Mouse (Mus musculus) cerebellum, adult 2 months (tissue): Measurements from ENCODE around the gene Iqcd. TPM values are rescaled to one million over a fixed set of nuclear protein-coding genes. Genes with fewer than 3 reads are reported as not detected.

Experiments used
- DNase-seq, 2 experiments: peaks; one replicate each; pipeline ENCODE4 v3.0.0; 2021
- H3K27ac ChIP-seq: fragments of 200-500 bp; 2 replicates; pipeline ENCODE4 v1.5.1; 2012; ENCODE audit warnings: low read length, control low read depth, inconsistent platforms; ENCODE audit not compliant: insufficient read depth
- H3K27me3 ChIP-seq: fragments of 200-500 bp; 2 replicates; pipeline ENCODE4 v1.6.1; 2012; ENCODE audit warnings: inconsistent platforms, mild to moderate bottlenecking, low read length, moderate library complexity; ENCODE audit not compliant: control insufficient read depth, insufficient read depth
- H3K4me1 ChIP-seq: fragments of 200-500 bp; 2 replicates; pipeline ENCODE4 v1.6.1; 2011; ENCODE audit warnings: low read length; ENCODE audit not compliant: control insufficient read depth, insufficient read depth
- H3K4me3 ChIP-seq: fragments of 200-500 bp; replicated peaks from 2 replicates; pipeline ENCODE3; 2011; ENCODE audit warnings: mild to moderate bottlenecking, low read depth, low read length, control low read depth; ENCODE audit not compliant: insufficient read depth
- CTCF ChIP-seq: fragments of 200-500 bp; IDR thresholded peaks from 2 replicates; pipeline ENCODE4 v1.5.1; 2011; ENCODE audit warnings: low read depth, mild to moderate bottlenecking, control low read depth, low read length, moderate library complexity, borderline replicate concordance; ENCODE audit not compliant: insufficient read depth
- POLR2A ChIP-seq: fragments of 200-500 bp; IDR thresholded peaks from 2 replicates; pipeline ENCODE4 v1.6.1; 2011; ENCODE audit warnings: low read length, control low read depth, borderline replicate concordance; ENCODE audit not compliant: insufficient read depth
- WGBS: fragments of 180-500 bp; shearing (Covaris S2); methylation state at CpG from one replicate; pipeline ENCODE4 v1.1.7; 2018; 5-methylcytosine and 5-hydroxymethylcytosine counted together
- polyA plus RNA-seq: library from polyadenylated mRNA; depleted of rRNA; stranded (reverse); fragments of >200 nt; gene quantifications from 2 replicates; pipeline ENCODE4 v1.2.3, GENCODE M21; 2012

Gene Iqcd
- polyA plus RNA-seq, 1 experiment = 1.8 TPM

DNA sequence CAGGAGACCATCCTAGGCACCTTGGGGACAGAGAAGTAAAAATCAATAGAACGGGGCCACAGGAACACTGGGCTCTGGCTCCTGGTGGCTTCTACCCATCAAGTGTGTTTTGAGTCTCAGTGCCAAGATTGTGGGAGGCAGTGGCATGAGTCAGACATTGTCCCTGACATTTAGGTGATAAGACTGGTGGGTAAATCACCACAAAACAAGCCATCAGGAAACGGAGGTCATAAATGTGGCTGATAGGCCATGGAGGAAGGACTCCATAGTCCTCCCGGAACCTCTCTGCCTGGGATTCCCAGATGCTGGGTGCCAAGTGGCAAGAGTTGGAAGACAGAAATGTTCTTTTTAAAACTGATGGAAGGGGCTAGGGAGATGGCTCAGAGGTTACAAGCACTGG, 55.4 kb downstream of the Iqcd start:
- peak in 1 of 2 experiments; percentile 50 for DNase-seq
- TF ChIP-seq CTCF (no peak), POLR2A (no peak)
- 43% methylated on average over 3 of the region's 3 CpGs for WGBS

DNA sequence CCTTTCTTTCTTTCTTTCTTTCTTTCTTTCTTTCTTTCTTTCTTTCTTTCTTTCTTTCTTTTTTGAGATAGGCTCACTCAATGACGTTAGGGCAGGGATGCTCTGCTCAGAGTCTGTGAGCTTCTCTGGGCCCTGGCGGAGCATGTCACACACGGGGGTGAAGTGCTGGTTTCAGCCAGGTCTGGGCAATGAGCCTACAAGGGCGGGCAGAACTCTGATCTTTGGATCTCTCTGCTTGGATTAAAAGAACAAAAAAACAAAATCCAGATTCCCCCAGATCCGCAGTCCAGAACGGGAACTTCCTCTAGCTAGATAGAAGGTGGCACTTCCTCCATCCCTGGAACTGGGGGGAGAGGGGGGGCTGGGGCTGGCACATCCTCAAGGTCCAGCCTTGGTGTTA, 57.0 kb downstream of the Iqcd start:
- 7% methylated on average over 6 of the region's 6 CpGs for WGBS
- peak in 1 of 2 experiments; percentile 57 for DNase-seq
- Histone ChIP-seq H3K4me1 (peaks cover 15% of the 10 kb centered on the region), H3K4me3 (no peak overlapping the region), H3K27me3 (no peaks in the 10 kb centered on the region), H3K27ac (no peak overlapping the region)
- TF ChIP-seq POLR2A (no peak), CTCF (no peak)

More for the DNA sequence above, 55.4 kb downstream of the Iqcd start:
- H3K27me3 ChIP-seq = no peaks in the 10 kb centered on the region
- H3K27ac ChIP-seq = 0 out of 2 replicates have a peak overlapping the region, but pooled peaks have one; percentile 29
- peaks cover 15% of the 10 kb centered on the region for H3K4me1 ChIP-seq
- no peak overlapping the region for H3K4me3 ChIP-seq

DNA sequence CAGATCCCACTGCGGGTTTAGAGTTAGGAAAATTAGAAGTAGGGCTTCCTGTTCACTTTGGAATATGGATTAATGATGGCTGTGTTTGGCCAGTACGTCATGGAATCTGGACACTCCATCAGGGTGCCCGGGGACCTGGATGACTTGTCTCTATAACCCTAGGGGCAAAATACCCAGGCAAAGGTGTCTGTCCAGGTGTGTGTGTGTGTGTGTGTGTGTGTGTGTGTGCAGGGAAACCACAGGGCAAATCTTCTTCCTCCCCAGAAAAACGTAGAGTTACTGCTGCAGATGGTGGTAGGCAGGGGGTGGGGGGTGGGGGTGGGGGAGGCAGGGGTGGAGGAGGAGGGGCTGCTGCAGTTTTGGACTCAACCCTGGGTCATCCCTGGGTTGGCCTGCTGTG, 58.5 kb downstream of the Iqcd start:
- H3K4me1 ChIP-seq = peaks cover 15% of the 10 kb centered on the region
- 0 out of 2 replicates have a peak overlapping the region, but pooled peaks have one; percentile 66 for H3K27ac ChIP-seq
- H3K27me3 ChIP-seq = no peaks in the 10 kb centered on the region
- 74% methylated on average over 4 of the region's 4 CpGs for WGBS
- DNase-seq = no peak
- H3K4me3 ChIP-seq = no peak overlapping the region
- TF ChIP-seq POLR2A = no peak
- TF ChIP-seq CTCF = no peak

DNA sequence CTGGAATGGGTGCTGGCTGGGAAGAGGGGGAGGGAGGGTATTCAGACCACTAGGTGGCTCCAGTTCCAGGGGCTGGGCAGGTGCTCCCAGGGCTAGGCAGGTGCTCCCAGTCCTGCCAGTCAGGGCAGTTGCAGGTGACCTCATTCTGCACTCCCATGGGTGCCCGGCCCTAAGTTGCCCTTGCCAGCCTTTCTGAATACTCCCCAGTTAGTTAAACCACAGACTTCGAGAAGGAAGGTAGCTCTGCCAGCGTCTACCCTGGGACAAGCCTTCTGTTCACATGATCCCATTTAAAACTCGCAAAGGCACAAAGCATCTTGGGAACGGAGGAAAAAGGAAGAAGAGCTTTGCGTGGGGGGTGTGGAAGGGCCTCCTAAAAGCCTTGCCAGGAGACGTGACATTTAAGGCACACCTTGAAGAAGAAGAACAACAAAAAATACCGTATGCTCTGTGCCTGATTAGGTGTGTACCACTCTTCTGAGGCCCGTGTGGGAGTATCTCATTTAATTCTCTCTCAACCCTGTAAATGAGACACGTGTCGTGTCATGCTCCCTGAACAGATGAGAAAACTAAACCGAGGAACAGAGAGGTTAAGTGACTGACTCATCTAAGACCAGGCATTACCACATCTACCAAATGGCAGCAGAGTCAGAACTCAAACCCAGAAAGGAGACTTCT, 59.1 kb downstream of the Iqcd start:
- peak overlapping the region; percentile 40 for H3K4me3 ChIP-seq
- H3K27me3 ChIP-seq = no peaks in the 10 kb centered on the region
- peaks cover 21% of the 10 kb centered on the region for H3K4me1 ChIP-seq
- TF ChIP-seq POLR2A (no peak), CTCF (no peak)
- no peak for DNase-seq
- H3K27ac ChIP-seq = peak overlapping the region; percentile 66; the same call in 1 of the 2 replicates
- 33% methylated on average over 12 of the region's 12 CpGs for WGBS

DNA sequence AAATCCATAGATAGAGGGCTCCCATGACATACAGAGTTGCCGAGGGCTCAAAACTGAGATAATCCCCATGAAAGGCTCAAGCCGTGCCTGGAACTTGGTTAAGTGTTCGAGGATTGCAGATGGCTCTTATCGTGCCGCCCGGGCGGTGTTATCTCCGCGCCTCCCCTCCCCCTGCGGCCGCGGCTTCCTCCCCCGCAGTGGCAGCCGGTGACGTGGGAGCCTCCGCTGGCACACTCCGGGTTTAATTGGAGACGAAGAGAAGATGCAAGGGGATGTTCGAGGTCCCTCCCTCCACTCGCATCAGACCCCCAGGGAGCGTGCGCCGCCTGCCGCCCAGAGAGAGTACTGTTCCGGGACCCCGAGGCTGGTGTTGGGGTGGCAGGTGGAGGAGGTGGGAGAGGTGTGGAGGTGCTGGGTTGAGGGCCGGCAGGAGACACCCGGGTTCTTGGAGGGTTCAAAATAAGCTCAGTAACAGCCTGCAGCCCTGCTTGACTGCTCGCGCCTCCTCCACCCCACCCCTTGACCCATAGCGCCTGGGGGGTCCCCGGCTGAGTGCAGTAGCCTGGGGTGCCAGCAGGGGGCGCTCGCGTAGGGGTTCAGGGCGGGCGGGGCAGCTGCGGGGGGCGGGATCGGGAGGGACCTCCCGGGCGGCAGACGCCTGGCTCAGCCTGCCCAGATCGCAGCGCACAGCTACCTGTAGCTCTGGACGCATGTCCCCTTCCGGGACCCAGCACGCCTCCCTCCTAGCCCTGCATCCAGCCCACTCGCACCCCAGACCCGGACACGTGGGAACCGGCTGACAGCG, 60.0 kb downstream of the Iqcd start, which contains the start of gene Rasal1:
Gene Rasal1, plus strand, starts transcription at position 244 of the 805 bp plus-strand sequence.
- peaks cover 18% of the 10 kb centered on the region for H3K4me1 ChIP-seq
- H3K4me3 ChIP-seq = peak within 1 kb of the TSS; percentile 40
- 1% methylated on average over 53 of the region's 53 CpGs for WGBS
- TF ChIP-seq CTCF = peak; percentile 51; the same call in 1 of the 2 replicates
- TF ChIP-seq POLR2A = no peak
- H3K27me3 ChIP-seq = no peaks in the 10 kb centered on the region
- peak within 1 kb of the TSS; percentile 66 for H3K27ac ChIP-seq
- DNase-seq = peak; percentile 65

DNA sequence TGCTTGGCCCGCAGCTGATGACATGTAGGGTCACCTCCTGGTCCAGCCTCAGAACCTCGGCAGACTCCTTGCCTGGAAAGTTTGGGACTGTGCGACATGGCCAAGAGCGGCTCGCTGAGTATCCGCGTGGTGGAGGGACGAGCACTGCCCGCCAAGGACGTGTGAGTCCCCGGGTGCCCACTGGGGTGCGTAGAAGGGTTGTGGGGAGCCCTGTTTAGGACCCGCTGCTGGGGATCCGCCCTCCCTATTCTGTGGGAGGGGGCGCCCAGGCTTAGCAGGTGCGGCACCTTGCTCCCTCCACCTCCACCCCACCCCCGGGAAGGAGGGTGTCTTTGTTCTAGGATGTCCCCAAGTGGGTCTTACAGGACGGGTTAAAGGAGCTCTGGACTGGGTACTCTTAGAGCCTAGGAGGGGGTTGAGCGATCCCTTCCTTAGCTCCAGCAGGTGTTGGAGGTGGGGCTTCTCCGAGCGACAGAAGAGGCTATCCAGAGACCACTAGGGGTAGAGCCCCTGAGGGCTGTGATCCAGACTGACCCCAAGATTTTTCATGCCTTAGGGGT, 60.6 kb downstream of the Iqcd start:
- no peak for DNase-seq
- TF ChIP-seq CTCF (0 out of 2 replicates have a peak, but pooled peaks have one; percentile 18), POLR2A (no peak)
- 4% methylated on average over 21 of the region's 21 CpGs for WGBS
- H3K27ac ChIP-seq = no peak overlapping the region
- peak overlapping the region; percentile 40 for H3K4me3 ChIP-seq
- H3K27me3 ChIP-seq = no peaks in the 10 kb centered on the region
- peaks cover 12% of the 10 kb centered on the region for H3K4me1 ChIP-seq

DNA sequence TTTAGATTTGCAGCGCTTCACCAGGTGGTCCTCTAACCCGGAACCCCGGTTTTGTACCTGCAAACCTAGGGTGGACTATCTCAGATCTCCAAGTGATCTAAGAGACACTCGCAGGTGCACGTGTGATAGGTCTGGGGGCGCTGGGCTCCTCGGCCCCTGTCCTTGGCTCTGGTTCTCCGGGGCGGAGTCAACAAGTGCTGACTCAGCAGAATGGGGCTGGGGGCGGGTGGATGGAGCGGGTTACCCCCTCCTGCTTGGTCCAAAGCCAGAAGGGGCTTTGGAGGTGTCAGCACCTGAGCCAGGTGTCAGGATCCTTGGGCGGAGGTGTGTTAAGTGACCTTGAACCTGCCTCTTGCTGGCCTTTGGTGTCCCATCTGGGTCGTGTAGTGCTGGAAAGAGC, 61.1 kb downstream of the Iqcd start:
- 34% methylated on average over 13 of the region's 13 CpGs for WGBS
- Histone ChIP-seq H3K27ac (no peak overlapping the region), H3K4me3 (peak overlapping the region; percentile 40), H3K4me1 (peaks cover 16% of the 10 kb centered on the region), H3K27me3 (no peaks in the 10 kb centered on the region)
- no peak for TF ChIP-seq CTCF
- DNase-seq = no peak
